Mouse (Mus musculus): Measurements from ENCODE around the gene Olfr1338. TPM values are rescaled to one million over a fixed set of nuclear protein-coding genes. Genes with fewer than 3 reads are reported as not detected.
"Not testable (repeated sequence)": the region's sequence is repeated elsewhere in the genome, so short reads cannot be mapped to it uniquely, and the experiment has no call there.

Olfr1338 gene
- polyA plus RNA-seq (2015; fragmentation: Nextera tagmentation; extraction: Ambion mirVana) = not detected in 2 replicates

DNA sequence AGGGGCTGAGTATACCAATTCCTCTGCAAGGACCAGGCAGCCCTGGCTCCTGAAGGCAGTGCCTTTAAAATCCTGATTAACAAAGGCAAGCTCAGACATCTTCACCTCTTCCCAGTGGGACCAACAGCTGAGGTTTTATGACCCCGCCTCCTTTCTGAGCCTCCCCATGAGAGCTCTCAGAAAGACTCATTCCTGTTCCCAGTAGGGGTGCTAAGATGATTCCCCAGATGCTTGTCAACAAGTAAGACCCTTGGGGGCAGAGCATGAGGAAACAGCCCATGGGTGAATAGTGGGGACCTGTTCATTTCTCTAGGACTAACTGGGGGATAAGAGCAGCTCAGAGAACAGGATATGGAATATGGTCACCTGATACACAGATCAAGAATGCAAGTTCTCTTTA, at the start of gene Olfr1338:
TSS of gene Olfr1338 (minus strand) at position 101 of the 400 bp plus-strand sequence.
- H3K9me3 ChIP-seq (ENCODE audit: low read length) = no peaks in the 10 kb centered on the region
- no peak for DNase-seq (ENCODE audit: low spot score)
- no peak within 1 kb of the TSS for H3K9ac ChIP-seq (replicated peaks; ENCODE audit: low read depth)
- no peaks in the 10 kb centered on the region for H3K4me1 ChIP-seq (ENCODE audit: insufficient read depth, low read depth, low read length)
- H3K4me2 ChIP-seq (replicated peaks; ENCODE audit: low read depth, low read length) = no peak within 1 kb of the TSS
- no peaks in the 10 kb centered on the region for H3K36me3 ChIP-seq (ENCODE audit: insufficient read depth, low read length)
- no peak within 1 kb of the TSS for H3K4me3 ChIP-seq (ENCODE audit: low read depth, low read length)
- ATAC-seq = no peak
- no peak for TF ChIP-seq EP300 (IDR thresholded peaks at IDR 0.05)
- TF ChIP-seq CTCF (IDR thresholded peaks at IDR 0.05) = no peak
- H3K27me3 ChIP-seq (replicated peaks; ENCODE audit: insufficient read depth, low read length) = no peaks in the 10 kb centered on the region
- WGBS = 67% methylated on average over 1 of the region's 1 CpGs
- no peak within 1 kb of the TSS for H3K27ac ChIP-seq (ENCODE audit: low read length)

- not testable (repeated sequence) for H3K27ac ChIP-seq (ENCODE audit: low read length); H3K27me3 ChIP-seq (replicated peaks; ENCODE audit: insufficient read depth, low read length); H3K4me1 ChIP-seq (ENCODE audit: insufficient read depth, low read depth, low read length); H3K9me3 ChIP-seq (ENCODE audit: low read length); H3K4me3 ChIP-seq (ENCODE audit: low read depth, low read length); H3K4me2 ChIP-seq (replicated peaks; ENCODE audit: low read depth, low read length); DNase-seq (ENCODE audit: low spot score); ATAC-seq; H3K36me3 ChIP-seq (ENCODE audit: insufficient read depth, low read length); H3K9ac ChIP-seq (replicated peaks; ENCODE audit: low read depth)
Measured at GRCm38 (mm10) chr4:118792796-118793195, 34.3 kb upstream of the Olfr1338 start.

DNA sequence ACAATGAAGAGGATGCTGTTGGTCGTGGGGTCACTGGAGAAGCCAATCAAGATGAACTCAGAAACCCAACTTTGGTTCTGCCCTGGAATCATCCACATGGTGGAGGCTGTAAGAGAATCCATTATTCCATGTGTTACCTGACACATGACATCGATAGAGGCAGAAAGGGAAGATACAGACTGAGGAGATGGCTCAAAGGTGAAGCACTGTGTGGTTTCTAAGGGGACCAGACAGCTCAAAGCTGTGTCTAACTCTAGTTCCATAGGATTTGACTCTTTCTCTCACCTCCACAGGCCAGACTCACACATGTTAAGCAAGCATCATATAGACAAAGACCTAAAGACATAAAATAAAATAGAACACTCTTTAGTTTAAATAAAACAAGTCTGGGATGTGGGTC, 23.9 kb upstream of the Olfr1338 start, which contains the start of gene Olfr1337:
TSS of gene Olfr1337 (minus strand) at position 101 of the 400 bp plus-strand sequence.
- no peaks in the 10 kb centered on the region for H3K36me3 ChIP-seq (ENCODE audit: insufficient read depth, low read length)
- H3K9me3 ChIP-seq (ENCODE audit: low read length) = no peaks in the 10 kb centered on the region
- DNase-seq (ENCODE audit: low spot score) (no peak), ATAC-seq (no peak)
- no peaks in the 10 kb centered on the region for H3K4me1 ChIP-seq (ENCODE audit: insufficient read depth, low read depth, low read length)
- H3K27me3 ChIP-seq (replicated peaks; ENCODE audit: insufficient read depth, low read length) = no peaks in the 10 kb centered on the region
- TF ChIP-seq EP300 (IDR thresholded peaks at IDR 0.05) = no peak
- TF ChIP-seq CTCF (IDR thresholded peaks at IDR 0.05) = no peak
- H3K9ac ChIP-seq (replicated peaks; ENCODE audit: low read depth) = no peak within 1 kb of the TSS
- H3K4me2 ChIP-seq (replicated peaks; ENCODE audit: low read depth, low read length) = no peak within 1 kb of the TSS
- H3K4me3 ChIP-seq (ENCODE audit: low read depth, low read length) = no peak within 1 kb of the TSS
- no peak within 1 kb of the TSS for H3K27ac ChIP-seq (ENCODE audit: low read length)
- 69% methylated on average over 2 of the region's 2 CpGs for WGBS

- no peak overlapping the region for H3K4me3 ChIP-seq (ENCODE audit: low read depth, low read length)
- no peak overlapping the region for H3K4me2 ChIP-seq (replicated peaks; ENCODE audit: low read depth, low read length)
- no peak overlapping the region for H3K27ac ChIP-seq (ENCODE audit: low read length)
- DNase-seq (ENCODE audit: low spot score) (no peak), ATAC-seq (no peak)
- H3K9ac ChIP-seq (replicated peaks; ENCODE audit: low read depth) = no peak overlapping the region
- no peak for TF ChIP-seq CTCF (IDR thresholded peaks at IDR 0.05)
- TF ChIP-seq EP300 (IDR thresholded peaks at IDR 0.05) = no peak
- no peaks in the 10 kb centered on the region for H3K36me3 ChIP-seq (ENCODE audit: insufficient read depth, low read length)
- no peaks in the 10 kb centered on the region for H3K9me3 ChIP-seq (ENCODE audit: low read length)
- WGBS = 14% methylated on average over 16 of the region's 16 CpGs
- H3K27me3 ChIP-seq (replicated peaks; ENCODE audit: insufficient read depth, low read length) = no peaks in the 10 kb centered on the region
- H3K4me1 ChIP-seq (ENCODE audit: insufficient read depth, low read depth, low read length) = no peaks in the 10 kb centered on the region
Measured at GRCm38 (mm10) chr4:118741881-118742280, 16.7 kb downstream of the Olfr1338 start.

GRCm38 (mm10) chr4:118740988-118741698, 17.4 kb downstream of the Olfr1338 start:
- no peak overlapping the region for H3K4me3 ChIP-seq (ENCODE audit: low read depth, low read length)
- ATAC-seq (no peak), DNase-seq (ENCODE audit: low spot score) (no peak)

DNA sequence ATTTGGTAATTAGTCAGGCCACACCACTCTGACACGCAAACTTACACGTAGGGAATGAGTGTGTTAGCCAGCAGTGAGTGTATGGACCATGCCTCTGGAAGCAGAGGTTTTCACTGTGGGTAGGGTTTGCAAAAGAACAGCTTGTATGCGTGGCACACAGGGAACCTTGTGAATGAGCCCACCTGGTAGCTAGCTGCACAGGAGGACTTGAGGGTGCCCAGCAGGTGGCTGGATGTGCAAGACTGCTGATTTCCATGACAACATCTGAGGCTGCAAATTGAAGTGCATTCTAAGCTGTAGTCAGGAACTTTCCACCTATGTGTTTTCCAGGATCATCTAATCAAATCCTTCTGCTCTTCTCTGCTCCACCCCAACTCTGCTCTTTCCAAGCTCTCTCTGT, 19.0 kb downstream of the Olfr1338 start:
- Histone ChIP-seq H3K36me3 (ENCODE audit: insufficient read depth, low read length) (no peaks in the 10 kb centered on the region), H3K4me2 (replicated peaks; ENCODE audit: low read depth, low read length) (no peak overlapping the region), H3K27me3 (replicated peaks; ENCODE audit: insufficient read depth, low read length) (no peaks in the 10 kb centered on the region), H3K27ac (ENCODE audit: low read length) (no peak overlapping the region), H3K9me3 (ENCODE audit: low read length) (no peaks in the 10 kb centered on the region), H3K4me3 (ENCODE audit: low read depth, low read length) (no peak overlapping the region), H3K4me1 (ENCODE audit: insufficient read depth, low read depth, low read length) (no peaks in the 10 kb centered on the region), H3K9ac (replicated peaks; ENCODE audit: low read depth) (no peak overlapping the region)
- ATAC-seq (no peak), DNase-seq (ENCODE audit: low spot score) (no peak)
- TF ChIP-seq CTCF (IDR thresholded peaks at IDR 0.05) = no peak
- no peak for TF ChIP-seq EP300 (IDR thresholded peaks at IDR 0.05)
- WGBS = 58% methylated on average over 3 of the region's 3 CpGs

More at GRCm38 (mm10) chr4:118740988-118741698, 17.4 kb downstream of the Olfr1338 start:
- Histone ChIP-seq H3K9ac (replicated peaks; ENCODE audit: low read depth) (no peak overlapping the region), H3K4me1 (ENCODE audit: insufficient read depth, low read depth, low read length) (no peaks in the 10 kb centered on the region), H3K27me3 (replicated peaks; ENCODE audit: insufficient read depth, low read length) (no peaks in the 10 kb centered on the region), H3K9me3 (ENCODE audit: low read length) (no peaks in the 10 kb centered on the region), H3K36me3 (ENCODE audit: insufficient read depth, low read length) (no peaks in the 10 kb centered on the region), H3K27ac (ENCODE audit: low read length) (no peak overlapping the region), H3K4me2 (replicated peaks; ENCODE audit: low read depth, low read length) (no peak overlapping the region)
- WGBS = 7% methylated on average over 11 of the region's 11 CpGs
- TF ChIP-seq EP300 (IDR thresholded peaks at IDR 0.05) = no peak
- TF ChIP-seq CTCF (IDR thresholded peaks at IDR 0.05) = no peak
